Mouse (Mus musculus): Measurements from ENCODE around the gene F11.

DNA sequence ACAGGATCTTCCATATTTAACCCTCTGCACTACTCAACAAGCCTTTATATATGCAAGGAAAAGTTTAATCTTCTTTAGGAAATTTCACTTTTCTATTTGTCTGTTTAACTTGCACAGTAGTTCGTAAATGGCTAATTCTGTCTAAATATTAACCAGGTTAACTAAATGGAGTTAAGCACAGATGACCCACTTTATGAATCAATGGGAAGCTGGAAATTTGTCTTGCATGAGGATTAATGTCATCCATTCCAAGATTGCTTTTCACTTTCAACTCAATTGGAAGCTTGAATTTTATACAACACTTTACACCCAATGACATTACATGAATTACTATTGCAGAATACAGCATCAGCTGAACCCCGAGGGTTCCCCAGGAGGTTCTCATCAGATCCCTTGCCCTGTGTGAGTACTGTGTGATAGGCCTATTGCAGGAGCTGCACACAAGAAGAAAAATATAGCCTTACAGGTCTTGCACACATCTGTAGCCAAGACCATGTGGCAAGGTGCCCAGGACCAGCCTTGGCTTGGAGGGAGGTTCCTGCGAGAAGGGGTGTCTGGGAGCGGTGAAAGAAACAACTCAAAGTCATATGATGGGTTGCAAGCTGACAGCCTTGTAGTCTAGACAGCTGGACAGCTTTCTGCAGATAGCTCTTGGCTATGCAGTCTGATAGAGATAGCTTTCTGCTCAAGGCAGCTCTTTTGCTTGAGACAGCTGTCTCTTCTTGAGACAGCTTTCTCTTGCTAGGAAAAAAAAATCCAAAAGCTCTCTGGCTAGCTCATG lies 6.0 kb upstream of the F11 start:
- TF ChIP-seq POLR2A (IDR thresholded peaks at IDR 0.05; ENCODE audit: low read depth, low read length) (no peak), BHLHE40 (IDR thresholded peaks at IDR 0.05; ENCODE audit: low read depth, low read length) (no peak), CHD1 (IDR thresholded peaks at IDR 0.05; ENCODE audit: low read depth, low read length) (no peak), NELFE (IDR thresholded peaks at IDR 0.05; ENCODE audit: low read depth, low read length) (no peak), SMC3 (IDR thresholded peaks at IDR 0.05; ENCODE audit: low read depth, low read length) (no peak), TCF12 (IDR thresholded peaks at IDR 0.05; ENCODE audit: low read depth, low read length) (no peak), MXI1 (IDR thresholded peaks at IDR 0.05; ENCODE audit: low read depth, low read length) (no peak)
